Mouse (Mus musculus) embryo, embryonic 11 days (tissue): ENCODE data around the gene Lman2l.

Experiments
- DNase-seq: peaks from one replicate; pipeline ENCODE4 v3.0.0-alpha.2; 2015

Gene Lman2l

DNA sequence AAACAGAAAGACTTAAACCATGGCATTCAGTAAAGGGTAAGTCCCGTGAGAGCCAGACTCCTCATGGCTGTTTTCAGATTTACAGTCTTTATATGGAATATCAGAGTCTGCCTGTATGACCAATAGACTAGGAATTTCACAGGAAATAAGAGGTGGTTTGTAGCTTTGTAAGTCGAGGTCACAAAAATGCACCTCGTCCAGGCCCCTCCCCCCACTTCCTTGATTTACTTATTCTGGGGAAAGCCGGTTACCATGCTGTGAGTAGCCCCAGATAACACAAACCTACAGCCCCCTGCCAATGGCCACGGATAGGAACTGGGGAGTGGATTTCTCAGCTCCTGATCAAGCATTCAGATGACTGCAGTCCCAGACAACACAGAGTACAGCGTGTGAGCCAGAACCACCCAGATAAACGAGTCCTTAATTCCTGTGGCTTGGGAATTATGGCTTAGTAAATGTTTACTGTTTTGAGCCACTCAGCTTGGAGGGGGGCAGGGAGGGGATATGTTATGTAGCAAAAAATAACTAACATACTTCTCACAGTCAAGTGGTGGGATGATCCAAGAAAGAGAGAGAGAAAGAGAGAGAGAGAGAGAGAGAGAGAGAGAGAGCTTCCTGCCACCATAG is 12.4 kb upstream of the Lman2l start:
- DNase-seq, result no peak

DNA sequence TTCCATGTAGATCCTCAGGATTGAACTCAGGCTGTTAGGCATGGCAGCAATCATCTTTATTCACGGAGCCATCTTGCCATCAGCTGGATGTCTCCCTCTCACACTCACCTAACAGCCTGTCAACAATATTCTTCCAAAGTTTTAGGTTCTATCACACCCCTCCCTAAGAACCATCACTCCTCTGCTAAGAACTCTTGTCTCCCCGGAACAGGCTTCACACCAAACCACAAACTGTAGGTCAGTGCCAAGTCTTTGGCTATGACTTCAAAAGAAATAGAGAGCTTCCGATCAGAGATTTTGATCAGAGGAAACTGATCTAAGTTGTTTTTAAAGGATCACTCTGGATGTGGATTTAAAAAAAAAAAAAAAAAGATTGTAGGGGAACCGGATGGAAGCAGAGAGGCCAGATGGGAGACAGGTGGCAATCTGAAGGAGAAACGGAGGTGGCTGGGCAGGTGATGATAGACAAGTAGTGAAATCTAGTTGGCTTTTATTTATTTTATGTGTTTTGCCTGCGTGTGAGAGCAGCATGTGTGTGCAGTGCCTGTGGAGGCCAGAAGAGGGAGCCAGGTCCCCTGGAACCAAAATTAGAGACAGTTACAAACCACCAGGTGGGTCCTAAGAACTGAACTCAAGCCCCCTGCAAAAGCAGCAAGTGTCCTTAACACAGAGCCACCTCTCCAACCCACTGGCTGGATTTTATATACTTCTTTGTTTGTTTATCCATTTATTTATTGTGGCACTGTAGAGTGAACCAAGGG is 9.2 kb upstream of the Lman2l start:
- DNase-seq, result no peak

DNA sequence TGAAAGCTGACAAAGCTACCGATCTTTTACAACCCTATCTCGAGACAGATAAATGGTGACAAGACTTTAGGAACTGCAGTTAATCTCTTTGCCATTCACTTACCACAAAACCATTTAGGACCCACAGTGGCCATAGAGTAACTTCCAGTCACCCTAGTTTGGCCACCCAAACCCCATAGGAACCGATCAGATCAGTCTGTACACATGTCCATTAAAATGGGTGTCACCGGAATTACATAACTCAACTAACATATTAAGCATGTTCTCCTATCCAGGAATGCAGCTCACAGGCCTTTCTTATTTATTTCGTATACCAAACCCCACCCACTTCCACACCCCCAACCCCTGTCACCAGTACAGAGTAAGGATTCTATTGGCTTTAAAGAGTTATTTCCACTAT is 1.8 kb upstream of the Lman2l start:
- DNase-seq, result no peak

DNA sequence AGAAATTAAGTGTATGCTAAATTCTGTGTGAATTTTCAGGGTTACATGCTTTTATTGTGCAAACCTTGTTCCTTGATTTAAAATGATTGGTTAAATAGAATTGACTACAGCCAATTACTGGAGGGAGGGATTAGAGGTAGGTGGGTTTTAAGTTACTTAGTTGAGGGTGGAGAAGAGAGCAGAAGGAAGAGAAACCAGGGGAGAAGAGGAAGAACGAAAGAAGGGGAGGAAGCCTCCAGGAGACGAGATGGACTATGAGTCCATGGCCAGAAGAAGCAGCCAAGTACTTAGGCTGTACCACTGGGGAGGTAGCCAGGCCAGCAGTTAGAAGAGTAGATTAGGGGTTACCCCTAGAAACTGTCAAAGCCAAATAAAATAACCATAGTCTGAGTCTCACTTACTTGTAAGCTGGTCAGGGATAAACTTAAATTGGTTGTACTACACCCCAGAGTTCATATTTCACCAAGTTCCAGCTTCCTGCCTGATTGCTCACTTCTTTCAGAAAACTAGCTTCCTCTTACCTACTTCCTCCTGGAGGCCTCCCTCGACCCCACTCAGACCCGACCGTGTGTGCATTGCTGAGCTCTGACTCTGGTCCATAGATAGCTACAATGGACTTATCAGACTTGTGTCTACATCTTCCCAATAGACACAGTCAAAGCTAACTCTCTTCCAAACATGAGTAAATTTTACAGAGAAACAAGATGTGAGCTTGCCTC is 1.2 kb upstream of the Lman2l start:
- no peak for DNase-seq

DNA sequence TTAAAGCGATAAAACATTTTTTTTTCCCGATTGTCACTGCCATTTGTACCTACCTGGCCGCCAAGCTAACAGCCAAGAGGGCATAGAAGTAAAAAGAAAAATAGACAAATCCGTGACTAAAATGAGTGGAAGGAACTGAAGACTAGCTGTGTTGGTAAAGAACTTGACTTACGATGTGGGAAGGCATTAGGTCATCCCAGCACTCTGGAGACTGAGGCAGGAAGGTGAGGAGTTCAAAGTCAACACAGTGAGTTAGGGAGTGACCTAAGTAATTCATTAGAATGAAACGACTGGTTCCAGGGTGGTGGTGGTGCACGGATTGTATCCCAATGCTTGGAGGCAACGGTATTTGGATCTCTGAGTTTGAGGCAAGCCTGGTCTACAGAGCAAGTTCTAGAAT is 437 bp upstream of the Lman2l start:
- DNase-seq, result no peak

DNA sequence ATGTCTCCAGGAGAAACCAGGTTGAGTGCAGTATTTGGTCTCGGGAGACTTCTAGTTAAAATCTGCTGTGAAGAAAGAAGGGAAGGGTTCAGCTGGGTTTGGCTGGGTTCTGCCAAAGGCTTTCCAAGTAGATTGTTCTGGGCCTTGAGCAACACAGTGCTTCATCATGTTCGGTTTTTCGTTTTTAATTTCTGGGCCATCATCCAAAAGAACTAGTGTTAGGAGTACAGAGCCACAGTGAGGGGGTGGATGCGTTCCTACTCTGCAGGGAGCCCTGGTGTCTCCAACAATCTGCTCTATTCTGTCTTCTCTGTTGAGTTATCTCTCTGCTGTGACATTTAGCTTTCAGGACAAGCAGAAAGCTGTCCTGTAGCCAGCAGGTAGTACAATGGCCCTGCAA is 4.0 kb downstream of the Lman2l start:
- no peak for DNase-seq

DNA sequence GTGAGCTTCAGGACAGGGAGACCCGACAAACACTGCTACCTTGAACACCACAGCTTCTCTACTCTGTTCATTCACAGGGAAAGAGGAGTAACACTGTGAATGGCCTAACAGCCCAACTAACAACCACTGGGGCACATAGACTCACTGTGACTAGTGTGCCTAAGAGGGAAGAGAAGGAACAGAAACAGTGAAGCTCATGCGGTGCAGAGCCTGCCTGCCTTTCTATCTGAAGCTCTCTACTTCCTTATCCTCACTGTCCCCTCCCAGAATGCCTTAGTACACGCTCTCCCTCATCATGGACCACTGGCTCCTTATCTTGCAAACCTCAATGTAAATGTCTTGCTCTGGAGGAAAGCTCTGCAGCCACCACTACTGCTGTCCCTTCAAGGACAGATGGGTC is 7.8 kb downstream of the Lman2l start:
- DNase-seq, result no peak

DNA sequence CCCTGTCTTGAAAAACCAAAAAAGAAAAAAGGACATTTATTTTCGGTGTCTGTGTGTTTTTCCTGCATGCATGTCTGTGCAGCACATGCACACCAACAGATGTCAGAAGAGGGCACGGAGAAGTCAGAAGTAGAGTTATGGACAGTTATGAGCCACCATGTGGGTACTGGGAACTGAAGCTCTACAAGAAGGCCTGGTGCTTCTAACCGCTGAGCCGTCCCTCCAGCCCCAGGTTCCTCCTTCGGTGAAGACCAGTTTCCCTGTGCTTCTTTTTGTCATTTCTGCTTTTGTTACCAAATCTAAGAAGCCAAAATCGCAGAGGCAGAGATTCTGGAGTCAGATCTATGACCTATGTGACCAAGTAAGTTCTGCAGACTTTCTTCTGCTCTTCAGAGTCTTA is 8.6 kb downstream of the Lman2l start:
- no peak for DNase-seq

DNA sequence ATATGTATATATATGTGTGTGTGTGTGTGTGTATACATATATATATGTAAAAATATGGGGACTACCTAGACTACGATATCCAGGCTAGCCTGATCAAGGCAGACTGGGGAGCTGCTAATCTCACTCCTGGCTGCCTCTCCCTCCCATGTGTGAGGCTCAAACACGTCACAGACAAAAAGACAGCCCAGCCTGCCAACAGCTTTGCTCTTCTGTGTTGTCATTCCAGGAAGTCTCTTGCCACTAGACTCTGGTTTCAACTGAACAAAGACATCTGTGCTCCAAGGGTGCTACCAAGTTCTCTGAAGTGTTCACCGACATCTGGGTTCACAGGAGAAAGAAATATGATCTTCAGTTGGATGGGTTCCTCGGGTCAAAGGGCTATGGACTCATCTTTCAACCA is 10.0 kb downstream of the Lman2l start:
- no peak for DNase-seq

DNA sequence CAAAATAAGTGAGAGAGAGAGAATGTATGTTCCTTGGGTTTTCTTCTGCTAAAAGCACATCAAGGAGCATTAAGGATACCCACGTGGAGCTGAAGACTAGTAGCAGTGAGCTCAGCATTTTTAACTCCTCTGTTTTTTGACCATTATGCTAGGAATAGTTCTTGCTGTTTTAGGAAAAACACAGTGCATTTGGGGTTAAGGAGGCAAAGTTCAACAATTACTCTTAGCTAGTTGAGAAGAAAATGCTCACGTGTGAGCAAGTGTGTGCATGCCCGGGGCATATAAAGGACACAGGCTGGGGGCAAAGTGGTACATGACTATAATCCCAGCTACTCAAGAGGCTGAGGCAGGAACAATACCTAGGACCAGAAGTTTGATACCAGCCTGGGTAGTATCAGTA is 11.5 kb downstream of the Lman2l start:
- DNase-seq, result no peak

DNA sequence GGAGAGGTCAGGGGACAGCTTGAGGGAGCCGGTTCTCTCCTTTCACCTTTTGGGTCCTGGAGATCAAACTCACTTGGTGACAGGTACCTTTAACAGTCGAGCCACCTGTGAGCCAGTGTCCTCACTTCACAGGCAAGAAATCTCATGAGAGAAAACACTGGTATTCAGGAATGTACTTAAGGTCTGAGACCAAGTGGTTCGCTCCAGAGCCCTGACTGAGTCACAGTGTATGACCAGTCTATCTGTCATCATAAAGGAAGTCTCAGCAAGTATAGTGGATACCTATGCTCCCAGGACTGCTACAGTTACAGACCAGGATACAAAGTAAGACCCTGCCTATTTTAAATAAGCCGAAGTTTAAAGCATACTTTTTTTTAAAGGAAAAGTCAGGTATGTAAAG is 12.1 kb downstream of the Lman2l start:
- no peak for DNase-seq

DNA sequence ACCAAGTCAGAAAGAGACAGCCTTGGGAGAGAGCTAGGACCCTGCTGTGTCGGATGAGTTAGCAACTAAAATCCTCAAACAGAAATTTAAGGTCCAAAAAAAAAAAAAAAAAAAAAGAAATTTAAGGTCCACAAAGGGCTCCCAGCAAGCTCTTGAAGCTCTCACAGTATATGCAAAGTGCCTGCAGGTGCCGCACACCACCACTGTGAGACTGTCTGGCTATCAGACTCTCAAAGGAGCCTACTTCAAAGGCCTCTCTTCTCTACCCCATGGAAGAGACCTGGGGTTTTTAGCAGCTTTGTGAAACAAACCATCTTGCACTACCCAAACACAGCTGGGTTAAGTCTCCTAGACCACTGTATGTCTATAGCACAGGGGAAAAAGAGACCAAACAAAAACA is 15.6 kb downstream of the Lman2l start:
- DNase-seq, result no peak

DNA sequence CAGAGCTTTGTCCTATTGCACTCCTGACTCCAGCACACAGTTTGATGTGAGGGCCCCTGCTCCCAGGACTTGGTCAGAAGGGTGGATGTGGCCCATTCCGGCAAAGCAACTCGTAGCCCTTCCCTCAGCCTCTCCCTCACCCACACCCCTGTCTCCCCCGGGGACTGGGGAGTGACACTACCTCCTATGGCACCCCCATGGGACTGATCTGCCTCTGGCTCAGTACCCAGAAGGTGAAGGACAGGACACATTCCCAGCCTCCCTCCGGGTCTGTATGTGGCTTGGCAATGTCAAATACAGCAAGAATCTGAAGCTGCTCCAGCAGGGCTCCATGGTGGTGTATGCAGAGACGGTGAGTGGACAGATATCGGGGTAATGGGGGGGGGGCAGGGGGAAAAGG is 40.5 kb downstream of the Lman2l start:
- DNase-seq, result no peak

DNA sequence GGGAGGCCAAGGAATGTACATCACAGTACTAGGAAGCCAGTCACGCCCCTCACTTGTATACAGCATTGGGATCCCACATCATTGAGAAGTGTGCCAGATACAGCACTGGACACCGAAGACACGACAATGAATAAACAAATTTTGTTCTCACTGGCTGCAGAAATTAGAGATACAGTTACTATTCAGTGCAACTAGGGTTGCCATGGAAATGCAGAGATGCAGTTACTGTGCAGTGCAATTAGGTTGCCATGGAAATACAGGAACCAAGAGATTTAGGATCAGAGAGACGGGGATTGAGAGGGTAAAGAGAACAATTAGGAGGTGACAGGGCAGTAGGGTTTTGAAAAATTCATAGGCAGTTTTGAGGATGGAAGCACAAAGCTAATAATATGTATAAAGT is 43.6 kb downstream of the Lman2l start:
- no peak for DNase-seq

DNA sequence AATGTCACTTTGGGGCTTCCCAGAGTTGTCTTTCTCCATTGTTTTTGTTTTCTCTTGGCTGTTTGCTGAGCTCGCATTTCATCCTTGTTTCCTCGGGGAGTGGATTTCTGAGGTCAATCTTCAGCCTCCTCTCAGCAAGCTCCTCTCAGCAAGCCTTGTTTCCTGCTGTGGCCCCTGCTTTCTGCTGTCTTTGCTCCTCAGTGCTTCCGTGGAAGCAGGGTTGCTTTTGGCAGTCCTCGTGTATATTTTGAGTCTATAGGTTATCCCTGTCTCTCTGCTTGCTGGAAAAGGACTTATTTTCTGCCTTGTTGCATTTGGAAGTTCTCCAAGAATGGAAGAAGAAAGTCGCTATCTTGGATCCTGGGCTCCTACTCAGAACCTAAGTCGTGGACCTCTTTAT is 48.0 kb downstream of the Lman2l start:
- no peak for DNase-seq

DNA sequence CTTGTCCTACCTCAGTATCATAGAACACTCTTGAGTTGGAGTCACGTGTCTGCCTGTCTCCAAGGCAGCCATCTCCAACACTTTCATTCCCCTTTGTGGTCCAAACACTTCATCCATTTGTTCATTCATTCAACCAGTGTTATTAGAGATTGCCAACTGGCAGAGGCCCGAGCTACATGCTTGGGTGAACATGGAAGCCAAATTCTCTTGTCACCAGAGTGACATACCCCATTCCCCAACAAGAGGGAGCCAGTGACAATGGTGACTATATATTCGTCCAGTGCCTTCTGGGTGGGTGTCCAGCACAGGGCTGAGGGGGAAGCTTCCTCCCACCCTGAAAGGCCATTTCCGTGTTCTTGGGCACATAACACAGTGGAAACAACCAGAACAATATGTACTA is 65.5 kb downstream of the Lman2l start:
- no peak for DNase-seq

DNA sequence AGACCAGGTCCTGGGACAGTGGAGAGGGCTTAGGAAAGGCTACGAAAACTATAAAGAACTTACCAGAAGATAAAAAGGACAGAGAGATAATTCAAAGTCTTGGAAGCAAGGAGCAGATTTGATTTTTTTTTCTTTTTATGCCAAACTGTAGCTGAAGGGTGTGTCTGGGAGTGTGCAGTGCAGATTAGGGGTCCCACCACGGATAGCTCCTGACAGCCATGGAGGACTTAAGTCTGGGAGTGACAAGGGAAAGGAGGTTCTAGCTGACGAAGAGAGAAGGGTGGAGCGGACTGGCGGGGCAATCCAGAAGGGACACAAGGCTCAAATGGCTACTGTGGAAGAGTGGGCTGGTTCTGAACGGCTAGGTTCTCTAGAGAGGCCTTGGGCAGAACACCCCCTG is 66.2 kb downstream of the Lman2l start:
- no peak for DNase-seq

DNA sequence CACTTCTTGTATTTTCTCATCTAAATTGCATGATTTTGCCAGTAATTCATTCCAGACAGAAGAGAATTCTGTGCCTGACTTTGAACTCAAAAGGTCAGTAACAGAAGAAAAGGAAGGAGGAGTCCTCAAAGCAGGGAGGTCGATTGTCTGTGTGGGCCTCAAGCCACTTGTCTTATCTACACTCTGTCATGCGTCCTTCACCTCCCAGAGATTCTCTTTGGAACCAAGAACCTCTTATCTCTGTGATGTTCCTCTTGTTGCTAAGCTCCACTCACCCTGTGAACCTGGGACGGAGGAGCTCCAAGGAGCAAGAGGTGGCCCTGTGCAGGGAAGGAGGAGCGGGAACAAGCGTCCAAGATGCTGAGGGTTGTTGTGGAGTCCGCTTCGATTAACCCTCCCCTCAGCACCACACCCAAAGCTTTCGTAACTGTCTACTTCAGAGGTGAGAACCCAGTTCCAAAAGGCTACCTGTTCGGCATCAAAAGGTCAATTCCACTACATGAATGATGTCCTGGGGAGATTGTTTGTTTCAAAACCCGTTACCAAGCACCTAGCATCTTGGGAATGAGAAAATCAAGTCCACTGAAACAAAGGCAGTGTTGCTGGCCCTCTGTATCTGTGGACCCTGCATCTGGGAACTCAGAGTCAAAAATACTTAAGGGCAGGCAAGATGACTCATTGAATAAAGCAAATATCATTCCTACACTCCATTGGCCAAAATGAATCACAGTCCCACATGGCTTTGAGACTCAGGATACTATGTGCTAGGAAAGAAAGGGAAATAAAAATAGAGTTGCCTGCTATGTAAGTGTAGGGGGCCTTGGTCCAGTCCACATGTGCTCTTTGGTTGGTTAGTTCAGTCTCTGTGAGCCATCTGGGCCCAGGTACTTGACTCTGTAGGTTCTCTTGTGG is 72.9 kb downstream of the Lman2l start, which contains the start of gene Fer1l5:
Fer1l5 (plus strand) TSS at position 358 of the 912 bp plus-strand sequence.
- DNase-seq, result no peak

DNA sequence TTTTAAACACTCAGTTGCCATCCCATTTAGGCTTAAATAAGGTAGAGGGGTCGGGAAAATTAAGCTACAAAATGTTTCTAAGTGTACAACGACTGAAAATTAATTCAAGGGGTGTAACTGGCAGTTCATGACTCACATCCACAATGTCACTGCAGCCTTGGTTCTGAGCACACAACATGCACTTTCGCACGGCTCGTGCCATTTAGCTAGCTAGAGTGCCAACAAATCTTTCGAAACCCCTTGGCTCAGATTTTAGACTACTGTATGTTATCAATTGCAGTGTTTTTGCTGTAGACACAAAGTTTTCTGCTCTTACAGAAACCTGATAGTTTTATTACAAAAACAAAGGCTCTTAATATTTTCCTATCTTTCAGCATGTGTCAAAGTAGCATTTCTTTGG is 74.2 kb downstream of the Lman2l start:
- no peak for DNase-seq
